Mouse (Mus musculus) bone marrow macrophage, adult 2 months (primary cell): ENCODE data around the gene Bmp2k.

ENCODE experiments used
- CTCF ChIP-seq: IDR thresholded peaks from 2 replicates; pipeline ENCODE4 v1.5.1; 2012; ENCODE audit warnings: low read depth, mild to moderate bottlenecking, low read length, moderate library complexity
- POLR2A ChIP-seq: IDR thresholded peaks from 2 replicates; pipeline ENCODE4 v1.6.1; 2012; ENCODE audit warnings: mild to moderate bottlenecking, low read depth, low read length, borderline replicate concordance

DNA sequence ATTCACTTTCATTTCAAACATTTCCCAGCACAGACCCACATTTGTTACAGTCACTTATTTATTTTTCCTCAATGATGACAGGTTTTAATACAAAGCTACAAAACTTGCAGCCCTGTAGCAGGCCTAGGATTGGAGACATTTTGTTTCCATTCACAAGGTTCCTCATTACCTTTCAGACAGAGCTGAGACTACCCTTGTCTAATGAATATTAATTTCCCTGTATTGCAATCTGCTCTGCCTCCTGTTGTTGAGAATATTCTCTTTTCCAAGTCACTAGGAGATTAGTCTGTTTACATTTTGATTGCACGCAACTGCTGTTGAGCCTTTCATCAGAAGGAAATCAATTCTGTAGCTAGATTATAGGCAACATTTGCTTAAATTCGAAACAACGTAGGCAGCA, 22.4 kb upstream of the Bmp2k start:
- TF ChIP-seq CTCF, result no peak
- TF ChIP-seq POLR2A, result no peak
